Mouse (Mus musculus): Measurements from ENCODE around the gene 4930550C14Rik.

DNA sequence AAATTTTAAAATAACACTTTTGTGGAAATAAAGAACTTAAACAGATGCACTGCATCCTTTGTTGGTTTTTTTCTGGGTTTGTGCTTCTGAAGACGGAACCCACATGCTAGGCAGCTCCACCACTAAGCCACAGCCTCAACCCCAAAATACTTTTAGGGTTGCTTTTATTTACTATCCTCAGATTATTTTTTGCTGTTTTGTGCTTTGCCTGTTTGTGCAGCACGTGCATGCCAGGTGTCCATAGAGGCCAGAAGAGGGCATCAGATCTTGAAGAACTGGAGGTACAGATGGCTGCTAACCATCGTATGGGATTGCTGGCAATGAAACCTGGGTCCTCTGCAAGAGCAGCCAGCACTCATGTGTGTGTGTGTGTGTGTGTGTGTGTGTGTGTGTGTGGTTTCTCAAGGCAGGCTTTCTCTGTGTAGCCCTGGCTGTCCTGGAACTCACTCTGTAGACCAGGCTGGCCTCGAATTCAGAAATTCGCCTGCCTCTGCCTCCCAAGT lies 21.0 kb upstream of the 4930550C14Rik start:
- TF ChIP-seq CTCF (IDR thresholded peaks at IDR 0.05; ENCODE audit: low read depth, low read length) (no peak), POLR2A (IDR thresholded peaks at IDR 0.05; ENCODE audit: borderline replicate concordance, low read depth, low read length) (no peak)

Data from bone marrow macrophage, adult 2 months (primary cell).